Mouse (Mus musculus) neural tube, embryonic 12.5 days (tissue): Measurements from ENCODE around the gene Hoxa11. TPM values are rescaled to one million over a fixed set of nuclear protein-coding genes. Genes with fewer than 3 reads are reported as not detected.
A peak's percentile ranks its signal among the peaks of the same experiment; 100 is the strongest.

Source experiments
- ATAC-seq: fragments of 200-750 bp; cut with Nextera tagmentation; 2 replicates; pipeline ENCODE4 v1.8.0; 2017; ENCODE audit warnings: low read depth, mild to moderate bottlenecking, moderate TSS enrichment, moderate library complexity; ENCODE audit not compliant: low FRiP score
- H3K27ac ChIP-seq: fragments of 300-500 bp; sonication (generic); 2 replicates; pipeline ENCODE4 v1.5.1; 2016
- H3K27me3 ChIP-seq: fragments of 300-500 bp; sonication (generic); replicated peaks from 2 replicates; pipeline ENCODE4 v1.6.1; 2016; ENCODE audit warnings: mild to moderate bottlenecking
- H3K36me3 ChIP-seq: fragments of 300-500 bp; sonication (generic); 2 replicates; pipeline ENCODE4 v1.6.1; 2016; ENCODE audit warnings: mild to moderate bottlenecking
- H3K4me1 ChIP-seq: fragments of 300-500 bp; sonication (generic); 2 replicates; pipeline ENCODE4 v1.6.1; 2016
- H3K4me2 ChIP-seq: fragments of 300-500 bp; sonication (generic); replicated peaks from 2 replicates; pipeline ENCODE4 v1.6.1; 2016; ENCODE audit warnings: mild to moderate bottlenecking
- H3K4me3 ChIP-seq: fragments of 300-500 bp; sonication (generic); 2 replicates; pipeline ENCODE4 v1.5.1; 2016
- H3K9ac ChIP-seq: fragments of 300-500 bp; sonication (generic); 2 replicates; pipeline ENCODE4 v1.6.1; 2016; ENCODE audit warnings: mild to moderate bottlenecking
- H3K9me3 ChIP-seq: fragments of 300-500 bp; sonication (generic); 2 replicates; pipeline ENCODE4 v1.6.1; 2016; ENCODE audit warnings: mild to moderate bottlenecking
- whole genome bisulfite sequencing: fragments of 180-500 bp; shearing (Covaris S2); methylation state at CpG from one replicate; pipeline ENCODE4 v1.1.7; 2016; 5-methylcytosine and 5-hydroxymethylcytosine counted together
- polyA plus RNA-seq: library from polyadenylated mRNA; unstranded; fragments of >200 nt; fragmentation: Nextera tagmentation; extraction: Ambion mirVana; gene quantifications from 2 replicates; pipeline ENCODE4 v1.2.1, GENCODE M21; 2016

Gene Hoxa11
- polyA plus RNA-seq, 1 experiment from 2014 or later, result 10.8 TPM

- no peak for ATAC-seq
- no peaks in the 10 kb centered on the region for H3K27me3 ChIP-seq
- peak overlapping the region; percentile 82 for H3K4me3 ChIP-seq
- peak overlapping the region; percentile 99 for H3K4me2 ChIP-seq
- no peaks in the 10 kb centered on the region for H3K36me3 ChIP-seq
- peak overlapping the region; percentile 100 for H3K9ac ChIP-seq
- WGBS, result 11% methylated on average over 9 of the region's 9 CpGs
- H3K27ac ChIP-seq, result peak overlapping the region; percentile 99; the same call in 1 of the 2 replicates
- H3K4me1 ChIP-seq, result peaks cover 42% of the 10 kb centered on the region
- H3K9me3 ChIP-seq, result no peaks in the 10 kb centered on the region
These were observed 26.2 kb downstream of the Hoxa11 start for GRCm38 (mm10) chr6:52219234-52219942.

DNA sequence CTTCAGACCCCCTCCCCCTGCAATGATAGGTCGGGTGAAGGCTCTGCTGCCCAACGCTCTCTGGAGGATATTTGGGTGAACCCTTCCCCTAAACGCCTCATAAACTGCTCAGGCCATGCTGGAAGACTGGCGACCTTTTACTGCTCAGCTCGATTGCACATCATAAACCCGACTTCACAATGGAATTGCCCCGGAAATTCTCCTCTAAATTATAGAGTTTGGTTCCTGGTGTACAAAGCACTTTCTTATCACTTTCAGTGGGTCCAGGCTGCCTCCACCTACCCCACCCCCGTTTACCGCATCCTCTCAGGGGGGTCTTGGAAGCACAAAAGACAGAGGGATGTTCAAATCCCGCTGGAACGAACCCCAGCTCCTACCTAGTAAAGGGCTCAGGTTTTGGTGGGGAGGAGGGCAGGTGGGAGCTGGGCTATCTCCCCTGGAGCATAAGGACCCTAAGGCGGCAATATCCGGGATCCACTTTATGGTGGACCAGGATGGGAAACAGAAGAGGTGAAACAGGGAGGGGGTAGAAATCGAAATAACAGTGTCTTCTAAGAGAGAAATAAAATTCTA is 26.9 kb downstream of the Hoxa11 start:
- no peaks in the 10 kb centered on the region for H3K9me3 ChIP-seq
- no peaks in the 10 kb centered on the region for H3K27me3 ChIP-seq
- H3K27ac ChIP-seq, result peak overlapping the region; percentile 99
- H3K4me2 ChIP-seq, result peak overlapping the region; percentile 99
- peak overlapping the region; percentile 100 for H3K9ac ChIP-seq
- H3K4me3 ChIP-seq, result peak overlapping the region; percentile 82
- WGBS, result 3% methylated on average over 14 of the region's 14 CpGs
- H3K36me3 ChIP-seq, result no peaks in the 10 kb centered on the region
- peaks cover 46% of the 10 kb centered on the region for H3K4me1 ChIP-seq
- no peak for ATAC-seq

DNA sequence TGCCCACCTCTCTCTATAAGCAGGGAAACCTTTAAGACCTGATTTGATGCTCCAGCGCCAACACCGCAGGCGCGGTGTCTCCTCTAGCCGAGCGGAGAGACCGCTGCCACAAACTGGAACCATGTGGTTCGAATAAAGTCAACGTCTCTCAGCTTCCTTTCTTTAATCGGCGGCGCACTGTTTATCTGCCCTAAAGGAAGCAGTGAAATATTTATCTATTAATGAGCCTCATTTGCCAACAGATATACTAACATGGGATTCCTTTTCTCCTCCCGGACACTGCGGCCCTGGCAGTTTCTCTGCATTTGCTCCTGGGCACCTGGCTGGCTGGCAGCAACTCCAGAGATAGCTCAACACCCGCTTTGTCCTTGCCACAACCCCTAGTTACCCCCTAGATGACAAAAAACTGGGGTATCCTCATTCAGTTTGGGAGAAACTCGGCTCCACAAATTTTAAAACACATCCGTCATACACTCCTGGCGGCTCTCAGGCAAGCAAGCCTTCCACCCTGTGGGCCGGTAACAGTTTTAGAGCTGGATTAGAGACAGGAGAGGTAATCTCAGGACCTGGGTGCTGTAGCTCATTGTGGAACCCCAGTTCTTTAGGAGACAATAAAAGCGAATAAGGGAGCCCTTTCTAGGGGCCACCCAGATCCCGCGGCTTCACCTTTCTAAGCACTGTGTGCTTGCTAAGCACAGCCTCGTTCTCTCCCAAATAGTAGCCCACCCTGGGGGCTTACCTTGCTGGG is 27.5 kb downstream of the Hoxa11 start:
- Histone ChIP-seq H3K4me3 (peak overlapping the region; percentile 82), H3K4me2 (peak overlapping the region; percentile 99), H3K27ac (peak overlapping the region; percentile 99), H3K27me3 (no peaks in the 10 kb centered on the region), H3K36me3 (no peaks in the 10 kb centered on the region), H3K9me3 (no peaks in the 10 kb centered on the region), H3K4me1 (peaks cover 46% of the 10 kb centered on the region), H3K9ac (peak overlapping the region; percentile 100)
- ATAC-seq, result no peak
- WGBS, result 2% methylated on average over 23 of the region's 23 CpGs

DNA sequence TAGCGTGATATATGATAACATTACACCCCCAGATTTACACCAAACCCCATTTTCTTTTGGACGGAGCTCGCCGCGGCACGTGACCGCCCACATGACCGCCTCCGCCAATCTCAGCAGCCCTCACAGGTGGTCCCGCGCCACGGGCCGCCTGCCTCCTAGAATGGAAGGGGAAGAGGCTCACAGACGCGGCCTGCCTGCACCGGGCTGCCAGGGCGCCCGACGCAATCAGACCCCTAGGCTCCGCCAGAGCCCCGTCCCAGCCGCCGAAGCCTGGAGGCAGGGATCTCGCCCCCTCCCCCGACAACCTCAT is 28.2 kb downstream of the Hoxa11 start:
- peak overlapping the region; percentile 100 for H3K9ac ChIP-seq
- peak overlapping the region; percentile 99 for H3K27ac ChIP-seq
- no peaks in the 10 kb centered on the region for H3K36me3 ChIP-seq
- no peaks in the 10 kb centered on the region for H3K27me3 ChIP-seq
- no peaks in the 10 kb centered on the region for H3K9me3 ChIP-seq
- under 1% methylated on average over 25 of the region's 25 CpGs for WGBS
- peak overlapping the region; percentile 82 for H3K4me3 ChIP-seq
- peak; percentile 65 for ATAC-seq
- H3K4me2 ChIP-seq, result peak overlapping the region; percentile 99
- H3K4me1 ChIP-seq, result peaks cover 46% of the 10 kb centered on the region

DNA sequence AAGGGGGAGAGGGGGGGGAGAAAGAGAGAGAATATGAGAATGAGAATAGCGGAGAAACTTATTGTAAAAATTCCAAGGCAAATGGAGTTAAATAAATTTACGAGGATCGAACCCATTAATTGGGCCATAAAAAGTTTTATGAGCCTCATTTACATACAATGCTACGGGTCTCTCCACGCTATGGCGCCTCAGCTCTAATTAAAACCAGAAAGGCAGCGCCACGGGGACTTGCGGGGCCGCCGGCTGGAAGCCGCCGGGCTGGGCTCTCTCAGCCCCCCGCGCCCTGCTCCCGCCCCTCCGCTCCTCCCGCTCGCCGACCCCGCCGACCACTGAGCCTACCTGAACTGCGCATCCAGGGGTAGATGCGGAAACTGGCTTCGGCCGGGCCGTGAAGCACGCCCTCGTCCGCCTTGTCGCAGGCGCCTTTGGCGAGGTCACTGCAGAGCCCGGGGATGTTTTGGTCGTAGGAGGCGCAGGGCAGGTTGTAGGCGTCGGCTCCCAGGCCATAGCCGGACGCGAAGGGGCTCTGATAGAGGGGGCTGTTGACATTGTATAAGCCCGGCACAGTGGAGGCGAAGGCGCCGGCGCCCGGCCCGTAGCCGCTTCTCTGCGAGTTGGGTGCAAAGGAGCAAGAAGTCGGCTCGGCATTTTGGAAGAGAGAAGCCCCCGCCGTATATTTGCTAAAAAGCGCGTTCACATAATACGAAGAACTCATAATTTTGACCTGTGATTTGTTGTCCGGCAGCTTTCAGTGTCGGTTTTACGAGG is 28.7 kb downstream of the Hoxa11 start:
- peaks cover 42% of the 10 kb centered on the region for H3K4me1 ChIP-seq
- H3K27ac ChIP-seq, result peak overlapping the region; percentile 99
- peak; percentile 11; the same call in 1 of the 2 replicates for ATAC-seq
- H3K9me3 ChIP-seq, result no peaks in the 10 kb centered on the region
- peak overlapping the region; percentile 100 for H3K9ac ChIP-seq
- peak overlapping the region; percentile 82 for H3K4me3 ChIP-seq
- H3K36me3 ChIP-seq, result no peaks in the 10 kb centered on the region
- H3K4me2 ChIP-seq, result peak overlapping the region; percentile 99
- no peaks in the 10 kb centered on the region for H3K27me3 ChIP-seq
- 1% methylated on average over 60 of the region's 60 CpGs for WGBS

DNA sequence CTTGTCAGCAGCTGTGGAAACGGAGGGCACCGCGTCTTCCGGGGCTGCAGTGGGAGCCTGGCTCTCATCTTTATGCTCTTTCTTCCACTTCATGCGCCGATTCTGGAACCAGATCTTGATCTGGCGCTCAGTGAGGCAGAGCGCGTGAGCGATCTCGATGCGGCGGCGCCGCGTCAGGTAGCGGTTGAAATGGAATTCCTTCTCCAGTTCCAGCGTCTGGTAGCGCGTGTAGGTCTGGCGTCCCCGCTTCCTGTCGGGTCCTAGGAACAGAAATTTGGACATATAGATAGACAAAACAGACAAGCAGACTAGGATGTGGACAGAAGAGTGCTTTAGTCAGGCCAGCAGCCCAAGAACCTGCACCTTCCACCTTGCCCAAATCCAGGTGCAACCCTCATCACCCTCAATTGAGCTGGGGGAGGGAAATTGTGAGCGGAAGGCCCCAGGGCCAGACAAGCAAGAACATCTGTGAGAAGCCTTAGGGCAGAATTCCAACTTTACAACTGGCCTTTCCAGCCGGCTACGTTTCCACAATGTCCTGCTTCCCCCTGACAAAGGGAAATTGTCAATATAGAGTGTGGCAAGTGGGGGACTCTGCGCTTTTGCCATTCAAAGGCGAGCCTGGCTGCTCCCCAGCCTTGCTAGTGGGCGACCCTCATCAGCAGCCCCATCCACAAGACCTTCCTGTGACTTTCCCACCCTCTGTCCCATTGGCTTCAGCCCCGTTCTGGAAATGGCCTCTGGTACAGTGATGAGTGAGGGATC is 29.7 kb downstream of the Hoxa11 start:
- no peak for ATAC-seq
- under 1% methylated on average over 30 of the region's 30 CpGs for WGBS
- H3K4me1 ChIP-seq, result peaks cover 36% of the 10 kb centered on the region

DNA sequence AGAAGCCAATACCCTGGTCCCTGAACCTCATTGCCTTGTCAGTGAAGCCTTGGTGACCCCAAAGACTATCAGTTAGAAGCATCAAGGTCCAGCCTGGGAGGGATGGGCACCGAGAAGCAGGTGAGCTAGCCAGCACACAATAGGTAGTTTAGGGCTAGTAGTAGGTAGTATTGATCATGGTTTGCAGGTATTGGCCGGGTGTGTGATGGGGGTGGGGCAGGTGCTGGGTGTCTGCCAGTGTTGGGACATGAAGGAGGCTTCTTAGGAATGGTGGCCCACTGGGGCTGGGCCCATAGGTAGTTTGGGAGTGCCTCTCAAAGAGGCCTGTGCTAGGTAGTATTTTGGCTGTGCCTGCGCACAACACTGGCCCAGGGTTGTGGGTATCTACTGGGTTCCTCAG is 30.5 kb downstream of the Hoxa11 start:
- 14% methylated on average over 3 of the region's 3 CpGs for WGBS
- Histone ChIP-seq H3K27ac (peak overlapping the region; percentile 32; the same call in 1 of the 2 replicates), H3K27me3 (no peaks in the 10 kb centered on the region), H3K4me3 (peak overlapping the region; percentile 82), H3K4me2 (peak overlapping the region; percentile 99), H3K9me3 (no peaks in the 10 kb centered on the region), H3K9ac (peak overlapping the region; percentile 100), H3K36me3 (no peaks in the 10 kb centered on the region), H3K4me1 (peaks cover 36% of the 10 kb centered on the region)
- no peak for ATAC-seq

More for the DNA sequence above, 29.7 kb downstream of the Hoxa11 start:
- peak overlapping the region; percentile 99 for H3K27ac ChIP-seq
- H3K9ac ChIP-seq, result peak overlapping the region; percentile 100
- no peaks in the 10 kb centered on the region for H3K36me3 ChIP-seq
- H3K4me2 ChIP-seq, result peak overlapping the region; percentile 99
- no peaks in the 10 kb centered on the region for H3K27me3 ChIP-seq
- no peaks in the 10 kb centered on the region for H3K9me3 ChIP-seq
- peak overlapping the region; percentile 82 for H3K4me3 ChIP-seq

- H3K27me3 ChIP-seq, result no peaks in the 10 kb centered on the region
- peak overlapping the region; percentile 99 for H3K4me2 ChIP-seq
- H3K4me1 ChIP-seq, result peaks cover 33% of the 10 kb centered on the region
- peak overlapping the region; percentile 82 for H3K4me3 ChIP-seq
- no peaks in the 10 kb centered on the region for H3K9me3 ChIP-seq
- peak overlapping the region; percentile 100 for H3K9ac ChIP-seq
- WGBS, result 12% methylated on average over 5 of the region's 5 CpGs
- no peaks in the 10 kb centered on the region for H3K36me3 ChIP-seq
- no peak for ATAC-seq
- peak overlapping the region; percentile 76 for H3K27ac ChIP-seq
These were observed 31.3 kb downstream of the Hoxa11 start for GRCm38 (mm10) chr6:52214271-52214670.

- Histone ChIP-seq H3K4me1 (peaks cover 25% of the 10 kb centered on the region), H3K36me3 (no peaks in the 10 kb centered on the region), H3K9ac (peak within 1 kb of the TSS; percentile 100), H3K27me3 (no peaks in the 10 kb centered on the region), H3K4me3 (peak within 1 kb of the TSS; percentile 92), H3K4me2 (peak within 1 kb of the TSS; percentile 99), H3K9me3 (no peaks in the 10 kb centered on the region), H3K27ac (peak within 1 kb of the TSS; percentile 100)
- ATAC-seq, result peak; percentile 52
- 1% methylated on average over 38 of the region's 38 CpGs for WGBS
These were observed 32.3 kb downstream of the Hoxa11 start, which contains the start of the genes Hoxa3 and Gm28308 for GRCm38 (mm10) chr6:52213119-52213986. Hoxa3 (minus strand) TSS chr6:52213336. Gm28308 (minus strand) TSS chr6:52213339.

- peak overlapping the region; percentile 92 for H3K4me3 ChIP-seq
- peak overlapping the region; percentile 100 for H3K9ac ChIP-seq
- no peaks in the 10 kb centered on the region for H3K9me3 ChIP-seq
- H3K36me3 ChIP-seq, result no peaks in the 10 kb centered on the region
- H3K27me3 ChIP-seq, result no peaks in the 10 kb centered on the region
- peaks cover 27% of the 10 kb centered on the region for H3K4me1 ChIP-seq
- WGBS, result 1% methylated on average over 22 of the region's 22 CpGs
- peak overlapping the region; percentile 99 for H3K4me2 ChIP-seq
- H3K27ac ChIP-seq, result peak overlapping the region; percentile 100
- 0 out of 2 replicates have a peak, but pooled peaks have one; percentile 18 for ATAC-seq
These were observed 33.0 kb downstream of the Hoxa11 start for GRCm38 (mm10) chr6:52212556-52213118.
